Comparison of ENCODE assay signal across 8 mouse cellular contexts in genomic region chr9:69480344-69480743, GRCm38 (mm10). TPM values are rescaled to one million over a fixed set of nuclear protein-coding genes. Genes with fewer than 3 reads are reported as not detected.
DNase-seq lines count a peak whose midpoint lies in the region; ATAC-seq and TF ChIP-seq lines count a peak whose summit lies in the region.

No protein-coding gene starts in this region.

- H3K4me2 ChIP-seq in heart, embryonic 12.5 days = no peak overlapping the region
- no peak overlapping the region for H3K4me2 ChIP-seq in forebrain, postnatal 0 days (ENCODE audit: low read depth)
- no peak overlapping the region for H3K4me2 ChIP-seq in hindbrain, postnatal 0 days (ENCODE audit: low read depth, low read length)
- H3K4me2 ChIP-seq in midbrain, embryonic 12.5 days (replicated peaks) = no peak overlapping the region

- H3K27me3 ChIP-seq in heart, adult 2 months (ENCODE audit: control insufficient read depth, insufficient read depth, low read length) = no peaks in the 10 kb centered on the region
- H3K27me3 ChIP-seq in heart, embryonic 12.5 days (replicated peaks) = no peaks in the 10 kb centered on the region
- no peaks in the 10 kb centered on the region for H3K27me3 ChIP-seq in forebrain, postnatal 0 days (ENCODE audit: insufficient read depth, low read length)
- H3K27me3 ChIP-seq in hindbrain, postnatal 0 days (ENCODE audit: insufficient read depth, low read length) = no peaks in the 10 kb centered on the region
- H3K27me3 ChIP-seq in midbrain, embryonic 12.5 days = no peaks in the 10 kb centered on the region
- H3K27me3 ChIP-seq in spleen, adult 2 months (ENCODE audit: control insufficient read depth, insufficient read depth, low read length) = no peaks in the 10 kb centered on the region

- no peak overlapping the region for H3K4me3 ChIP-seq in heart, adult 2 months
- no peak overlapping the region for H3K4me3 ChIP-seq in heart, embryonic 12.5 days
- H3K4me3 ChIP-seq in forebrain, postnatal 0 days (ENCODE audit: low read depth, low read length) = no peak overlapping the region
- H3K4me3 ChIP-seq in hindbrain, postnatal 0 days (ENCODE audit: low read length) = no peak overlapping the region
- no peak overlapping the region for H3K4me3 ChIP-seq in midbrain, embryonic 12.5 days
- H3K4me3 ChIP-seq in spleen, adult 2 months (ENCODE audit: extremely low read depth, insufficient read depth, insufficient read length) = no peak overlapping the region

- H3K79me2 ChIP-seq in heart, adult 2 months (replicated peaks; ENCODE audit: control insufficient read depth, insufficient read depth, low read length) = no peaks in the 10 kb centered on the region

- H3K9ac ChIP-seq in heart, adult 2 months (ENCODE audit: low read depth, low read length) = no peak overlapping the region
- H3K9ac ChIP-seq in heart, embryonic 12.5 days = no peak overlapping the region
- no peak overlapping the region for H3K9ac ChIP-seq in forebrain, postnatal 0 days
- no peak overlapping the region for H3K9ac ChIP-seq in hindbrain, postnatal 0 days (replicated peaks; ENCODE audit: low read length)
- no peak overlapping the region for H3K9ac ChIP-seq in midbrain, embryonic 12.5 days (replicated peaks)

- peaks cover 23% of the 10 kb centered on the region for H3K36me3 ChIP-seq in heart, adult 2 months (ENCODE audit: control insufficient read depth, insufficient read depth, low read length)
- peaks cover 71% of the 10 kb centered on the region for H3K36me3 ChIP-seq in heart, embryonic 12.5 days
- no peaks in the 10 kb centered on the region for H3K36me3 ChIP-seq in forebrain, postnatal 0 days (ENCODE audit: insufficient read depth)
- no peaks in the 10 kb centered on the region for H3K36me3 ChIP-seq in hindbrain, postnatal 0 days (ENCODE audit: insufficient read depth, low read length)
- H3K36me3 ChIP-seq in midbrain, embryonic 12.5 days = no peaks in the 10 kb centered on the region
- no peaks in the 10 kb centered on the region for H3K36me3 ChIP-seq in spleen, adult 2 months (ENCODE audit: control insufficient read depth, insufficient read depth, low read length)

- 0 out of 2 replicates have a peak, but pooled peaks have one; percentile 38 for TF ChIP-seq EP300 in heart, adult 2 months (IDR thresholded peaks at IDR 0.05; ENCODE audit: insufficient read depth, low read depth, low read length)

- intact Hi-C loops in heart, adult 2 months (cut with DNase I) = loop anchor here (1.0 to 2.0 kb wide), 2 partner anchors 61 to 122 kb away; no protein-coding TSS in a partner anchor

- TF ChIP-seq CTCF in heart, adult 2 months (IDR thresholded peaks at IDR 0.05) = peak; percentile 96
- TF ChIP-seq CTCF in forebrain, postnatal 0 days (IDR thresholded peaks at IDR 0.05; ENCODE audit: low read depth) = peak; percentile 94
- TF ChIP-seq CTCF in hindbrain, postnatal 0 days (IDR thresholded peaks at IDR 0.05; ENCODE audit: low read depth) = peak; percentile 94
- TF ChIP-seq CTCF in spleen, adult 2 months (IDR thresholded peaks at IDR 0.05; ENCODE audit: extremely low read depth, insufficient read depth, insufficient read length, insufficient replicate concordance) = peak; percentile 64; the same call in 1 of the 2 replicates

- no peak for ATAC-seq in heart, embryonic 12.5 days (ENCODE audit: insufficient number of reproducible peaks, low FRiP score)
- ATAC-seq in forebrain, postnatal 0 days = peak; percentile 86
- ATAC-seq in hindbrain, postnatal 0 days = peak; percentile 78
- ATAC-seq in midbrain, embryonic 12.5 days (ENCODE audit: low FRiP score, low read depth) = 0 out of 2 replicates have a peak, but pooled peaks have one; percentile 12

- peak; percentile 70 to 80 for DNase-seq in heart, adult 2 months
- DNase-seq in c-Kit-positive CD71-positive TER-119-positive erythroid progenitor cells, embryonic 14.5 days (ENCODE audit: low spot score) = peak; percentile 61
- peak; percentile 93 for DNase-seq in forebrain, postnatal 0 days
- peak; percentile 93 for DNase-seq in hindbrain, postnatal 0 days (ENCODE audit: low spot score)
- DNase-seq in left cerebral cortex, adult 18-20 months (ENCODE audit: low spot score in 2 of 2) = peak; percentile 76 to 92
- peak; percentile 52 to 71 for DNase-seq in spleen, adult 2 months (ENCODE audit: low read depth in 1 of 2, low spot score in 2 of 2)

- no peak for TF ChIP-seq POLR2A in heart, adult 2 months (IDR thresholded peaks at IDR 0.05; ENCODE audit: insufficient read depth, low read depth, low read length)
- TF ChIP-seq POLR2A in spleen, adult 2 months (IDR thresholded peaks at IDR 0.05; ENCODE audit: low read depth, low read length) = no peak

- 5% methylated on average over 1 of the region's 1 CpGs for WGBS in heart, adult 2 months
- WGBS in heart, embryonic 12.5 days = 3% methylated on average over 1 of the region's 1 CpGs
- WGBS in forebrain, postnatal 0 days = 7% methylated on average over 1 of the region's 1 CpGs
- 0% methylated on average over 1 of the region's 1 CpGs for WGBS in hindbrain, postnatal 0 days
- 3% methylated on average over 1 of the region's 1 CpGs for WGBS in midbrain, embryonic 12.5 days
- 9% methylated on average over 1 of the region's 1 CpGs for WGBS in spleen, adult 2 months

- H3K27ac ChIP-seq in heart, adult 2 months = no peak overlapping the region
- no peak overlapping the region for H3K27ac ChIP-seq in heart, embryonic 12.5 days (ENCODE audit: poor library complexity, severe bottlenecking)
- no peak overlapping the region for H3K27ac ChIP-seq in forebrain, postnatal 0 days (ENCODE audit: low read depth, low read length)
- no peak overlapping the region for H3K27ac ChIP-seq in hindbrain, postnatal 0 days
- H3K27ac ChIP-seq in midbrain, embryonic 12.5 days (replicated peaks) = no peak overlapping the region
- no peak overlapping the region for H3K27ac ChIP-seq in spleen, adult 2 months (ENCODE audit: insufficient read depth, low read length)

- H3K4me1 ChIP-seq in heart, adult 2 months (ENCODE audit: control insufficient read depth, insufficient read depth, low read length) = peaks cover 27% of the 10 kb centered on the region
- peaks cover 31% of the 10 kb centered on the region for H3K4me1 ChIP-seq in heart, embryonic 12.5 days (replicated peaks)
- H3K4me1 ChIP-seq in forebrain, postnatal 0 days (ENCODE audit: insufficient read depth) = no peaks in the 10 kb centered on the region
- H3K4me1 ChIP-seq in hindbrain, postnatal 0 days (ENCODE audit: insufficient read depth, low read length) = peaks cover 5% of the 10 kb centered on the region; the same call in 1 of the 2 replicates
- H3K4me1 ChIP-seq in midbrain, embryonic 12.5 days = no peaks in the 10 kb centered on the region; the same call in 1 of the 2 replicates
- no peaks in the 10 kb centered on the region for H3K4me1 ChIP-seq in spleen, adult 2 months (ENCODE audit: control insufficient read depth, insufficient read depth, insufficient read length)

- H3K9me3 ChIP-seq in heart, embryonic 12.5 days (replicated peaks) = no peaks in the 10 kb centered on the region
- no peaks in the 10 kb centered on the region for H3K9me3 ChIP-seq in forebrain, postnatal 0 days (ENCODE audit: low read length)
- no peaks in the 10 kb centered on the region for H3K9me3 ChIP-seq in hindbrain, postnatal 0 days (ENCODE audit: low read length)
- no peaks in the 10 kb centered on the region for H3K9me3 ChIP-seq in midbrain, embryonic 12.5 days

RNA-seq across cellular contexts. Expression of gene Anxa2, which starts 26.9 kb away (rescaled TPM):
- total RNA-seq in heart, adult 2 months (2021) = 10 to 100 TPM; 59.7 to 72.5 TPM
- polyA plus RNA-seq in heart, adult 2 months (2012; rRNA removed) = 97.4 and 123 TPM in 2 replicates
- 378 and 387 TPM in 2 replicates for polyA plus RNA-seq in heart, embryonic 12.5 days (2016; fragmentation: Nextera tagmentation; extraction: Ambion mirVana)
- total RNA-seq in forebrain, postnatal 0 days (2014; rRNA removed) = 49.2 and 68.4 TPM in 2 replicates
- 62.8 and 66.3 TPM in 2 replicates for polyA plus RNA-seq in forebrain, postnatal 0 days (2015; fragmentation: Nextera tagmentation; extraction: Ambion mirVana)
- total RNA-seq in hindbrain, postnatal 0 days (2014; rRNA removed) = 69.6 and 73.4 TPM in 2 replicates
- 107 and 108 TPM in 2 replicates for polyA plus RNA-seq in hindbrain, postnatal 0 days (2015; fragmentation: Nextera tagmentation; extraction: Ambion mirVana)
- total RNA-seq in left cerebral cortex, adult 18-20 months (2021) = 10 to 100 TPM; 13.3 to 19.4 TPM
- 167 and 228 TPM in 2 replicates for polyA plus RNA-seq in midbrain, embryonic 12.5 days (2016; fragmentation: Nextera tagmentation; extraction: Ambion mirVana)
- 50.9 and 55.9 TPM in 2 replicates for polyA plus RNA-seq in spleen, adult 2 months (2012; rRNA removed)
